Mouse (Mus musculus) small intestine, adult 2 months (tissue): ENCODE measurements around the gene Mark1. TPM values are rescaled to one million over a fixed set of nuclear protein-coding genes. Genes with fewer than 3 reads are reported as not detected.

Experiments
- H3K27ac ChIP-seq: fragments of 200-500 bp; 2 replicates; pipeline ENCODE4 v1.5.1; 2012; ENCODE audit warnings: low read depth, low read length, control low read depth, inconsistent platforms; ENCODE audit not compliant: insufficient read depth
- H3K27me3 ChIP-seq: fragments of 200-500 bp; 2 replicates; pipeline ENCODE4 v1.6.1; 2012; ENCODE audit warnings: mild to moderate bottlenecking, moderate library complexity, low read length, inconsistent platforms; ENCODE audit not compliant: control insufficient read depth, insufficient read depth
- H3K36me3 ChIP-seq: fragments of 200-500 bp; 2 replicates; pipeline ENCODE4 v1.6.1; 2012; ENCODE audit warnings: mild to moderate bottlenecking, low read length, control low read depth, inconsistent platforms; ENCODE audit not compliant: control insufficient read depth, insufficient read depth
- H3K4me1 ChIP-seq: fragments of 200-500 bp; 2 replicates; pipeline ENCODE4 v1.6.1; 2012; ENCODE audit warnings: low read length, inconsistent platforms, mixed read lengths; ENCODE audit not compliant: control insufficient read depth, insufficient read depth, insufficient read length
- H3K4me3 ChIP-seq: fragments of 200-500 bp; 2 replicates; pipeline ENCODE4 v1.5.1; 2012; ENCODE audit warnings: low read depth, mild to moderate bottlenecking, control low read depth, inconsistent platforms, low read length, moderate library complexity
- CTCF ChIP-seq: fragments of 200-500 bp; IDR thresholded peaks from 2 replicates; pipeline ENCODE4 v1.5.1; 2012; ENCODE audit warnings: low read depth, mild to moderate bottlenecking, control low read depth, inconsistent platforms, low read length, moderate library complexity, mixed read lengths; ENCODE audit not compliant: insufficient replicate concordance, insufficient read length; ENCODE audit errors: extremely low read depth
- POLR2A ChIP-seq: fragments of 200-500 bp; IDR thresholded peaks from 2 replicates; pipeline ENCODE4 v1.6.1; 2012; ENCODE audit warnings: low read depth, mild to moderate bottlenecking, control low read depth, inconsistent platforms, low read length, moderate library complexity
- WGBS: fragments of 180-500 bp; shearing (Covaris S2); methylation state at CpG from one replicate; pipeline ENCODE4 v1.1.7; 2018; 5-methylcytosine and 5-hydroxymethylcytosine counted together
- polyA plus RNA-seq: library from polyadenylated mRNA; depleted of rRNA; stranded (reverse); fragments of >200 nt; gene quantifications from 2 replicates; pipeline ENCODE4 v1.2.3, GENCODE M21; 2012

The Mark1 gene
- polyA plus RNA-seq, 1 experiment, result 1.5 TPM

DNA sequence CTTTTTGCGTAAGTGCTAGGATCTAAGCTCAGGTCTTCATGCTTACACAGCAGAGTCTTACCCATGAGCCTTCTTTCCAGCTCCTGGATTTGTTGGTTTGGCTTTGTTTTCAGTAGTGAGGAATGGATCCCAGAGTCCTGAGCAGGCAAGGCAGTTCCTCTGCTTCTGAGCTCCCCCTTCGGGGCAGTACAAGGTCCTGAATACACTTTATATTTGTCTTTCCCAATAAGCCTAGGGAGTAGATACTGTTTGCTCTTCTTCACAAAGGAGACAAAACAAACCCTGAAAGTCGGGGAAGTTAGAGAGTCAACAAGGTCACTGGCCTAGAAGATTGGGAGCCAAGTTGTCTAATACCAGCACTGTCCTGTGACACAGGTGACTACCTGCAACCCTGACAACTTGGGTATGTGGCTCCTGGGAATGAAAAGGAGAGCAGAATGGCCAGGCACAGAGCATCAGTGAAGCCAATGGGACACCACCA lies 131.7 kb downstream of the Mark1 start:
- Histone ChIP-seq H3K27me3 (no peaks in the 10 kb centered on the region), H3K27ac (no peak overlapping the region), H3K36me3 (peaks cover 2% of the 10 kb centered on the region; the same call in 1 of the 2 replicates), H3K4me1 (peaks cover 41% of the 10 kb centered on the region), H3K4me3 (no peak overlapping the region)
- no peak for TF ChIP-seq POLR2A
- no peak for TF ChIP-seq CTCF
- 70% methylated on average over 3 of the region's 3 CpGs for WGBS

- WGBS, result 21% methylated on average over 7 of the region's 7 CpGs
These were observed 135.0 kb downstream of the Mark1 start for GRCm38 (mm10) chr1:184864381-184864801.

GRCm38 (mm10) chr1:184862636-184863035 lies 136.7 kb downstream of the Mark1 start:
- Histone ChIP-seq H3K36me3 (no peaks in the 10 kb centered on the region), H3K27me3 (no peaks in the 10 kb centered on the region), H3K4me1 (peaks cover 49% of the 10 kb centered on the region), H3K27ac (no peak overlapping the region), H3K4me3 (no peak overlapping the region)
- 85% methylated on average over 6 of the region's 6 CpGs for WGBS
- no peak for TF ChIP-seq POLR2A
- TF ChIP-seq CTCF, result no peak

More at GRCm38 (mm10) chr1:184864381-184864801, 135.0 kb downstream of the Mark1 start:
- Histone ChIP-seq H3K27ac (peak overlapping the region; percentile 51), H3K4me3 (no peak overlapping the region), H3K27me3 (no peaks in the 10 kb centered on the region), H3K36me3 (no peaks in the 10 kb centered on the region), H3K4me1 (peaks cover 42% of the 10 kb centered on the region)
- TF ChIP-seq CTCF (no peak), POLR2A (no peak)

DNA sequence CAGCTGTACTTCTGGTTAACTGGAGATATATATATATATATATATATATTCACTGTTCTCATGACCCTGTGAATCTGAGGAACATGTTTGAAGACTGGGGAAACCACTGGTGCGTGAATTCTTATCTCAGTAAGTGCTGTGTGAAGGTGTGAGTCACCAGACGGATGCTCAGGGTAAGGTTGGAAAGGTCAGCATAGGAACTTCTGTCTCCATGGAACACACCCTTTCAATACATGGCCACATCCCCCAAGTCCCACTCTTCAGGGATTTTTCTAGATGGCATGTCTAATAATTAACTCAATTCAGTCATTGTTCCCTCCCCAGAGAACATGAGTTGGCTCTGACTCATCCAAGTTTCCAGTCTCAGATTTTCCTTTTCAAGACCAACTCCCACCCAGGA lies 137.8 kb downstream of the Mark1 start:
- 22% methylated on average over 2 of the region's 2 CpGs for WGBS

DNA sequence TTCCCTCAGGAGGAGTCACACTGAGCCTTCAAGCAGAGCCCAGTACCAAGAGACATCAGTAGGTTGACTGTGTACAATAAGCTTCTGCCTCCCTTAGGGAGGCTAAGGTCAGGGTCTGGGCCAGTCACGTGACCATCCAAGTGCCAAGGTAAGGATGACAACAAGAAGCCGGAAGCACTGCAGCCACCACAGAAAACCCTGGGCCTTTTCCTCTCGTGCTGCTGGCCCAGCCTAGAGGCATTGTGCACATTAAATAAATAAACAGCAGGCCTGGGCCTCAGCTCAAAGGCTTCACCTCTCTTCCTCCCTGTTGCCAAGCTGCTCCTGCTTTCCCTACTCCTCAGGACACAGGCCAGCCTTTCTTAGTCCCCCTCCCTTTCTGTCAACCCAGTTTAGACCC lies 139.1 kb downstream of the Mark1 start:
- peaks cover 51% of the 10 kb centered on the region for H3K4me1 ChIP-seq
- no peak for TF ChIP-seq CTCF
- no peak for TF ChIP-seq POLR2A
- H3K4me3 ChIP-seq, result no peak overlapping the region
- no peaks in the 10 kb centered on the region for H3K36me3 ChIP-seq
- WGBS, result 38% methylated on average over 3 of the region's 3 CpGs
- H3K27ac ChIP-seq, result peak overlapping the region; percentile 72
- no peaks in the 10 kb centered on the region for H3K27me3 ChIP-seq

More for the DNA sequence above, 137.8 kb downstream of the Mark1 start:
- H3K27ac ChIP-seq, result peak overlapping the region; percentile 77
- no peak for TF ChIP-seq CTCF
- TF ChIP-seq POLR2A, result no peak
- H3K36me3 ChIP-seq, result no peaks in the 10 kb centered on the region
- H3K4me1 ChIP-seq, result peaks cover 51% of the 10 kb centered on the region
- no peak overlapping the region for H3K4me3 ChIP-seq
- H3K27me3 ChIP-seq, result no peaks in the 10 kb centered on the region

DNA sequence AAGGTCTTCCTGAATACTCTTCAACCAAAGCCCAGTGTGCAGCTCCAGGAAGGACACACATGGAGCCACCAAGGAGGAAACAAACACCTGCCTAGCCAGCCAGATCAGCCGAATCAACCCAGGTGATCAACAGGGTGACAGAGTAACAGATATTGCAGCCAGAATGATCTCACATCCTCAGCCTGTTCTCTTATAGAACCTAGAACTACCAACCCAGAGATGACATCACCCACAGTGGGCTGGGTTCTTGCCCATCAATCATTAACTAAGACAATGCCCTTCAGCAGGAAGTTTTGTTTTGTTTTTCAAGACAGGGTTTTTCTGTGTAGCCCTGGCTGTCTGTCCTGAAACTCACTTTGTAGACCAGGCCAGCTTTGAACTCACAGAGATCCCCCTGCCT lies 141.1 kb downstream of the Mark1 start:
- Histone ChIP-seq H3K4me1 (peaks cover 45% of the 10 kb centered on the region; the same call in 1 of the 2 replicates), H3K4me3 (no peak overlapping the region), H3K27ac (peak overlapping the region; percentile 89), H3K27me3 (no peaks in the 10 kb centered on the region), H3K36me3 (no peaks in the 10 kb centered on the region)
- TF ChIP-seq CTCF, result no peak
- no peak for TF ChIP-seq POLR2A
- WGBS, result 18% methylated on average over 1 of the region's 1 CpGs

- no peaks in the 10 kb centered on the region for H3K27me3 ChIP-seq
- no peak for TF ChIP-seq POLR2A
- TF ChIP-seq CTCF, result no peak
- WGBS, result 94% methylated on average over 9 of the region's 9 CpGs
- peak overlapping the region; percentile 52; the same call in 1 of the 2 replicates for H3K27ac ChIP-seq
- peaks cover 39% of the 10 kb centered on the region; the same call in 1 of the 2 replicates for H3K4me1 ChIP-seq
- no peaks in the 10 kb centered on the region for H3K36me3 ChIP-seq
- no peak overlapping the region for H3K4me3 ChIP-seq
These were observed 142.2 kb downstream of the Mark1 start for GRCm38 (mm10) chr1:184857216-184857615.
